Mouse (Mus musculus): Measurements from ENCODE around the gene Hps4.

DNA sequence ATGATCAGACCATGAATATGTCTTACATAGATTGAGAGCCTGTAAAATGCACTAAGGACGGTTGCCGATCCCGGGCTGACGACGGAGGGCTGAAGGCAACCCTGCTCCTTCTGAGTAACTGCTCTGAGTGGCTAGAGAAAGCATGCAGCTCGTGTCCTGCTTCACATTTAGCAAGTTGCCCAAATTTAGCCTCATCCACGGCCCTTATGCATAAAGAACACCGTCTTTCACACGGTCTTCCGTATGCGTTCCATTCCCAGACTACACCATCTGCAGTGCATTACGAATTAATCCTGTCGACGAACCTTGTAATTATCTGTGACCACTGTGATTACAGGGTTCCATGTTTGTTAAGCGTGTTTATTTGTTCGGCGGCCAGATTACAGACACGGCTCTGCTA, 53.2 kb downstream of the Hps4 start:
- TF ChIP-seq CTCF (IDR thresholded peaks at IDR 0.05; ENCODE audit: low read depth): no peak
- TF ChIP-seq EP300 (IDR thresholded peaks at IDR 0.05; ENCODE audit: low read depth): no peak

All from heart, postnatal 0 days (tissue).